Mouse (Mus musculus): ENCODE measurements around the gene Nme2.

DNA sequence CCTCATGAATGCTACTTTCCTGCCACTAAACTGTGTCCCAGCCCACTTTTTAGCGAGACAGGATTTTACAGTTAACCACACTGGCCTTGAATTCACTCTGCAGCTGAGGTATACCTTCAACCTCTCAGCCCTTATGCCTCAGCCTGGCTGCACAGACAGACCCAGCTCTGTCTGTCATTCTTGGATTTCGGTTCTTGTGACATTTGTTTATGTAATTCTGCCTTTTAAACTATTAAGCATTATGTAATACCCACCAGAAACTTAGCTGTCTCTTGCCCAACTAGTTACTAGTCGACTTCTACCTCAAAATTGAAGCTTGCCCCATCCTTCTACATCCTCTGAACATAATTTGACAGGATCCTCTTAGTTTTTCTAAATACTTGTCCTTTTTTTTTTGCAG is 48.2 kb downstream of the Nme2 start:
- TF ChIP-seq CTCF (IDR thresholded peaks at IDR 0.05; ENCODE audit: borderline replicate concordance, extremely low read depth, insufficient read depth, insufficient read length) (no peak), POLR2A (IDR thresholded peaks at IDR 0.05; ENCODE audit: borderline replicate concordance, extremely low read depth, insufficient read depth, insufficient read length, poor library complexity, severe bottlenecking) (no peak)

Data from brain, embryonic 14.5 days (tissue).